Mouse (Mus musculus) MEL (cell line): ENCODE results near the gene Phgdh. TPM values are rescaled to one million over a fixed set of nuclear protein-coding genes. Genes with fewer than 3 reads are reported as not detected.
A peak's percentile ranks its signal among the peaks of the same experiment; 100 is the strongest.

ENCODE experiments used
- DNase-seq: peaks from one replicate; pipeline ENCODE4 v3.0.0; 2011; ENCODE audit warnings: low read depth, low spot score
- H3K27ac ChIP-seq: 2 replicates; pipeline ENCODE4 v1.5.1; 2012; ENCODE audit warnings: low read depth, mild to moderate bottlenecking, control low read depth, low read length, moderate library complexity; ENCODE audit not compliant: control insufficient read depth
- H3K27me3 ChIP-seq, 2 experiments: fragments of 150-350 bp in 1 of 2; sonication (generic) in 1 of 2; 2 replicates each; pipeline ENCODE4 v1.6.1; 2012; ENCODE audit warnings: low read length in 2 of 2, mild to moderate bottlenecking in 2 of 2, improper control_type of control experiment in 1 of 2, moderate library complexity in 1 of 2; ENCODE audit not compliant: insufficient read depth in 2 of 2, control insufficient read depth in 1 of 2
- H3K36me3 ChIP-seq, 2 experiments: 2 replicates each; pipeline ENCODE4 v1.6.1; 2012 to 2014; ENCODE audit warnings: low read length in 2 of 2, improper control_type of control experiment in 1 of 2, inconsistent platforms in 1 of 2, mild to moderate bottlenecking in 1 of 2; ENCODE audit not compliant: insufficient read depth in 2 of 2, control insufficient read depth in 1 of 2
- H3K4me1 ChIP-seq, 2 experiments: fragments of 150-350 bp in 1 of 2; sonication (generic) in 1 of 2; 2 replicates each; pipeline ENCODE4 v1.6.1; 2012; ENCODE audit warnings: low read length in 2 of 2, improper control_type of control experiment in 1 of 2, mild to moderate bottlenecking in 1 of 2; ENCODE audit not compliant: insufficient read depth in 2 of 2, control insufficient read depth in 1 of 2
- H3K4me3 ChIP-seq, 2 experiments: fragments of 150-350 bp in 1 of 2; sonication (generic) in 1 of 2; 2 replicates each; pipeline ENCODE4 v1.5.1; 2012; ENCODE audit warnings: low read depth in 2 of 2, low read length in 2 of 2, mild to moderate bottlenecking in 2 of 2, moderate library complexity in 2 of 2, control low read depth in 1 of 2, improper control_type of control experiment in 1 of 2; ENCODE audit not compliant: control insufficient read depth in 1 of 2, insufficient read depth in 1 of 2
- H3K79me2 ChIP-seq: 2 replicates; pipeline ENCODE4 v1.6.1; 2012; ENCODE audit warnings: mild to moderate bottlenecking, low read length, moderate library complexity; ENCODE audit not compliant: control insufficient read depth, poor library complexity, insufficient read depth
- H3K9ac ChIP-seq: 2 replicates; pipeline ENCODE4 v1.6.1; 2012; ENCODE audit warnings: low read depth, mild to moderate bottlenecking, control low read depth, low read length, moderate library complexity; ENCODE audit not compliant: control insufficient read depth, poor library complexity, severe bottlenecking
- H3K9me3 ChIP-seq: fragments of 150-350 bp; sonication (generic); replicated peaks from 2 replicates; pipeline ENCODE4 v1.6.1; 2012; ENCODE audit warnings: mild to moderate bottlenecking, low read length, improper control_type of control experiment, moderate library complexity; ENCODE audit not compliant: insufficient read depth
- BHLHE40 ChIP-seq: IDR thresholded peaks from 2 replicates; pipeline ENCODE4 v1.6.1; 2012; ENCODE audit warnings: low read depth, mild to moderate bottlenecking, inconsistent platforms, low read length, improper control_type of control experiment, borderline replicate concordance
- CHD1 ChIP-seq: IDR thresholded peaks from 2 replicates; pipeline ENCODE4 v1.6.1; 2012; ENCODE audit warnings: low read depth, mild to moderate bottlenecking, inconsistent platforms, low read length, improper control_type of control experiment
- CHD2 ChIP-seq: IDR thresholded peaks from 2 replicates; pipeline ENCODE4 v1.6.1; 2011; ENCODE audit warnings: low read length, improper control_type of control experiment
- CTCF ChIP-seq, 3 experiments: IDR thresholded peaks in 2 of 3; conservative IDR thresholded peaks in 1 of 3; 2 replicates each; pipeline ENCODE4 v1.5.1; 2011 to 2012; ENCODE audit warnings: low read length in 3 of 3, low read depth in 2 of 3, mild to moderate bottlenecking in 2 of 3, improper control_type of control experiment in 1 of 3, inconsistent platforms in 1 of 3, mixed read lengths in 1 of 3, moderate library complexity in 1 of 3; ENCODE audit not compliant: control insufficient read depth in 1 of 3, insufficient read depth in 1 of 3, poor library complexity in 1 of 3, severe bottlenecking in 1 of 3
- EP300 ChIP-seq, 2 experiments: IDR thresholded peaks; 2 replicates each; pipeline ENCODE4 v1.6.1; 2011; ENCODE audit warnings: improper control_type of control experiment in 2 of 2, low read length in 2 of 2, low read depth in 1 of 2, mild to moderate bottlenecking in 1 of 2
- ETS1 ChIP-seq: IDR thresholded peaks from 2 replicates; pipeline ENCODE4 v1.6.1; 2012; ENCODE audit warnings: low read depth, mild to moderate bottlenecking, inconsistent platforms, low read length, improper control_type of control experiment, moderate library complexity
- GABPA ChIP-seq: IDR thresholded peaks from 2 replicates; pipeline ENCODE4 v1.6.1; 2012; ENCODE audit warnings: low read depth, mild to moderate bottlenecking, inconsistent platforms, low read length, improper control_type of control experiment, moderate library complexity
- GATA1 ChIP-seq: IDR thresholded peaks from 2 replicates; pipeline ENCODE4 v1.6.1; 2011; ENCODE audit warnings: low read depth, low read length, improper control_type of control experiment
- HCFC1 ChIP-seq: IDR thresholded peaks from 2 replicates; pipeline ENCODE4 v1.6.1; 2012; ENCODE audit warnings: low read depth, mild to moderate bottlenecking, inconsistent platforms, low read length, improper control_type of control experiment, moderate library complexity
- JUND ChIP-seq: IDR thresholded peaks from 2 replicates; pipeline ENCODE4 v1.6.1; 2011; ENCODE audit warnings: low read depth, mild to moderate bottlenecking, improper control_type of control experiment, low read length
- KAT2A ChIP-seq: conservative IDR thresholded peaks from 2 replicates; pipeline ENCODE4 v1.6.1; 2012; ENCODE audit warnings: low read depth, low read length, improper control_type of control experiment, inconsistent platforms
- MAFK ChIP-seq: IDR thresholded peaks from 2 replicates; pipeline ENCODE4 v1.6.1; 2011; ENCODE audit warnings: low read depth, mild to moderate bottlenecking, low read length, improper control_type of control experiment, borderline replicate concordance
- MAX ChIP-seq: IDR thresholded peaks from 2 replicates; pipeline ENCODE4 v1.6.1; 2011; ENCODE audit warnings: low read length, improper control_type of control experiment
- MAZ ChIP-seq: IDR thresholded peaks from 2 replicates; pipeline ENCODE4 v1.6.1; 2012; ENCODE audit warnings: low read depth, mild to moderate bottlenecking, inconsistent platforms, low read length, improper control_type of control experiment
- MEF2A ChIP-seq: IDR thresholded peaks from 2 replicates; pipeline ENCODE4 v1.6.1; 2014; ENCODE audit warnings: low read depth, mild to moderate bottlenecking, inconsistent platforms, low read length, improper control_type of control experiment; ENCODE audit not compliant: poor library complexity, insufficient replicate concordance, severe bottlenecking; ENCODE audit errors: extremely low read depth
- MXI1 ChIP-seq: IDR thresholded peaks from 2 replicates; pipeline ENCODE4 v1.6.1; 2011; ENCODE audit warnings: mild to moderate bottlenecking, low read depth, low read length, improper control_type of control experiment
- MYB ChIP-seq: IDR thresholded peaks from 2 replicates; pipeline ENCODE4 v1.6.1; 2011; ENCODE audit warnings: mild to moderate bottlenecking, low read depth, low read length, improper control_type of control experiment
- MYC ChIP-seq: IDR thresholded peaks from 2 replicates; pipeline ENCODE4 v1.6.1; 2011; ENCODE audit warnings: low read depth, mild to moderate bottlenecking, low read length, improper control_type of control experiment, moderate library complexity
- NELFE ChIP-seq: IDR thresholded peaks from 2 replicates; pipeline ENCODE4 v1.6.1; 2011; ENCODE audit warnings: low read depth, low read length, improper control_type of control experiment
- NRF1 ChIP-seq: IDR thresholded peaks from 2 replicates; pipeline ENCODE4 v1.6.1; 2014; ENCODE audit warnings: low read depth, mild to moderate bottlenecking, inconsistent platforms, low read length, improper control_type of control experiment, moderate library complexity; ENCODE audit not compliant: poor library complexity, insufficient read depth, severe bottlenecking
- POLR2A ChIP-seq, 2 experiments: IDR thresholded peaks; 2 replicates each; pipeline ENCODE4 v1.6.1; 2011 to 2012; ENCODE audit warnings: low read length in 2 of 2, mild to moderate bottlenecking in 2 of 2, control low read depth in 1 of 2, improper control_type of control experiment in 1 of 2, low read depth in 1 of 2, moderate library complexity in 1 of 2; ENCODE audit not compliant: control insufficient read depth in 1 of 2, insufficient read depth in 1 of 2, poor library complexity in 1 of 2
- POLR2AphosphoS2 ChIP-seq: IDR thresholded peaks from 2 replicates; pipeline ENCODE4 v1.6.1; 2011; ENCODE audit warnings: low read length, improper control_type of control experiment
- POLR2AphosphoS5 ChIP-seq: IDR thresholded peaks from 2 replicates; pipeline ENCODE4 v1.6.1; 2012; ENCODE audit warnings: low read depth, borderline replicate concordance, mild to moderate bottlenecking, inconsistent platforms, low read length, moderate library complexity, mixed read lengths
- RAD21 ChIP-seq: IDR thresholded peaks from 2 replicates; pipeline ENCODE4 v1.6.1; 2011; ENCODE audit warnings: mild to moderate bottlenecking, low read depth, low read length, improper control_type of control experiment
- RCOR1 ChIP-seq: IDR thresholded peaks from 2 replicates; pipeline ENCODE4 v1.6.1; 2012; ENCODE audit warnings: low read depth, mild to moderate bottlenecking, inconsistent platforms, low read length, improper control_type of control experiment
- SIN3A ChIP-seq: IDR thresholded peaks from 2 replicates; pipeline ENCODE4 v1.6.1; 2012; ENCODE audit warnings: low read length, improper control_type of control experiment, inconsistent platforms
- SMC3 ChIP-seq: IDR thresholded peaks from 2 replicates; pipeline ENCODE4 v1.6.1; 2011; ENCODE audit warnings: low read depth, low read length, improper control_type of control experiment
- TAL1 ChIP-seq: IDR thresholded peaks from 2 replicates; pipeline ENCODE4 v1.6.1; 2012; ENCODE audit warnings: mild to moderate bottlenecking, inconsistent platforms, low read length, moderate library complexity, mixed read lengths
- TBP ChIP-seq: IDR thresholded peaks from 2 replicates; pipeline ENCODE4 v1.8.0; 2011; ENCODE audit warnings: low read depth, low read length, improper control_type of control experiment
- TCF12 ChIP-seq: IDR thresholded peaks from 2 replicates; pipeline ENCODE4 v1.6.1; 2014; ENCODE audit warnings: low read depth, mild to moderate bottlenecking, inconsistent platforms, low read length, improper control_type of control experiment, moderate library complexity
- UBTF ChIP-seq: IDR thresholded peaks from 2 replicates; pipeline ENCODE4 v1.6.1; 2012; ENCODE audit warnings: low read depth, mild to moderate bottlenecking, inconsistent platforms, low read length, improper control_type of control experiment, moderate library complexity, borderline replicate concordance; ENCODE audit not compliant: insufficient read depth
- USF1 ChIP-seq: IDR thresholded peaks from 2 replicates; pipeline ENCODE4 v1.6.1; 2014; ENCODE audit warnings: low read depth, mild to moderate bottlenecking, inconsistent platforms, low read length, improper control_type of control experiment, moderate library complexity
- USF2 ChIP-seq, 2 experiments: IDR thresholded peaks; 2 replicates each; pipeline ENCODE4 v1.6.1; 2011 to 2012; ENCODE audit warnings: improper control_type of control experiment in 2 of 2, low read length in 2 of 2, borderline replicate concordance in 1 of 2, inconsistent platforms in 1 of 2, low read depth in 1 of 2, mild to moderate bottlenecking in 1 of 2; ENCODE audit not compliant: insufficient read depth in 1 of 2
- ZC3H11A ChIP-seq: IDR thresholded peaks from 2 replicates; pipeline ENCODE4 v1.6.1; 2012; ENCODE audit warnings: low read depth, mild to moderate bottlenecking, inconsistent platforms, low read length, improper control_type of control experiment
- ZKSCAN1 ChIP-seq: IDR thresholded peaks from 2 replicates; pipeline ENCODE4 v1.6.1; 2012; ENCODE audit warnings: low read depth, mild to moderate bottlenecking, inconsistent platforms, low read length, improper control_type of control experiment, moderate library complexity
- ZMIZ1 ChIP-seq: IDR thresholded peaks from 2 replicates; pipeline ENCODE4 v1.6.1; 2012; ENCODE audit warnings: low read depth, mild to moderate bottlenecking, inconsistent platforms, low read length, improper control_type of control experiment, moderate library complexity
- ZNF384 ChIP-seq: IDR thresholded peaks from 2 replicates; pipeline ENCODE4 v1.6.1; 2012; ENCODE audit warnings: low read depth, mild to moderate bottlenecking, inconsistent platforms, low read length, improper control_type of control experiment
- polyA plus RNA-seq, 2 experiments: library from polyadenylated mRNA; stranded (reverse) in 1 of 2; unstranded in 1 of 2; fragments of >175 nt in 1 of 2; fragments of >200 nt in 1 of 2; gene quantifications; 2 replicates each; pipeline versions ENCODE4 v1.2.1 to v1.2.4; 2012; ENCODE audit warnings: low replicate concordance in 2 of 2, low read depth in 1 of 2; ENCODE audit not compliant: insufficient read length in 2 of 2, insufficient read depth in 1 of 2, missing spikeins in 1 of 2
- total RNA-seq: library from RNA; depleted of rRNA; stranded (reverse); fragments of 300-350 nt; gene quantifications from 2 replicates; pipeline ENCODE4 v1.2.3, GENCODE M21; 2012

Gene Phgdh
- total and polyA plus RNA-seq, 3 experiments: 247 to 303 TPM; not detected in 1

- Histone ChIP-seq H3K9ac (peak overlapping the region; percentile 80), H3K9me3 (no peaks in the 10 kb centered on the region), H3K27ac (peak overlapping the region; percentile 73), H3K36me3 (peaks cover 0 to 42% of the 10 kb centered on the region in 2 experiments; a peak in 3 of 4 replicates), H3K79me2 (peaks cover 40% of the 10 kb centered on the region), H3K4me1 (peaks cover 14 to 54% of the 10 kb centered on the region in 2 experiments), H3K4me3 (peak overlapping the region; percentile 96 to 97), H3K27me3 (no peaks in the 10 kb centered on the region)
- DNase-seq: peak; percentile 83
- TF ChIP-seq USF2 (IDR thresholded peaks at IDR 0.05; ENCODE audit: borderline replicate concordance in 1 of 2, insufficient read depth in 1 of 2, low read depth in 1 of 2, low read length in 2 of 2): no peak
- no peak for TF ChIP-seq POLR2AphosphoS5
- peak; percentile 41; the same call in 1 of the 2 replicates for TF ChIP-seq KAT2A
- peak; percentile 62; the same call in 1 of the 2 replicates for TF ChIP-seq HCFC1
- TF ChIP-seq ZKSCAN1: no peak
- no peak for TF ChIP-seq CTCF (IDR thresholded peaks at IDR 0.05 in 2 of 3, conservative IDR thresholded peaks at IDR 0.05 in 1 of 3; ENCODE audit: control insufficient read depth in 1 of 3, insufficient read depth in 1 of 3, low read depth in 2 of 3, low read length in 3 of 3, poor library complexity in 1 of 3, severe bottlenecking in 1 of 3)
- TF ChIP-seq BHLHE40: peak; percentile 82; the same call in 1 of the 2 replicates
- TF ChIP-seq MYB: no peak
- peak; percentile 99 for TF ChIP-seq MXI1
- peak; percentile 37; the same call in 1 of the 2 replicates for TF ChIP-seq TBP
- TF ChIP-seq POLR2A (IDR thresholded peaks at IDR 0.05; ENCODE audit: control insufficient read depth in 1 of 2, insufficient read depth in 1 of 2, low read depth in 1 of 2, low read length in 2 of 2, poor library complexity in 1 of 2): peak in 1 of 2 experiments; percentile 42; a peak in 1 of 4 replicates
- peak; percentile 49; the same call in 1 of the 2 replicates for TF ChIP-seq POLR2AphosphoS2
- TF ChIP-seq USF1: peak; percentile 77
- TF ChIP-seq ETS1: peak; percentile 85
- TF ChIP-seq CHD2: peak; percentile 50
- no peak for TF ChIP-seq SMC3
- TF ChIP-seq NRF1: no peak
- no peak for TF ChIP-seq ZC3H11A
- no peak; a peak in 1 of 4 replicates for TF ChIP-seq EP300 (IDR thresholded peaks at IDR 0.05; ENCODE audit: low read depth in 1 of 2, low read length in 2 of 2)
- TF ChIP-seq GABPA: no peak
- TF ChIP-seq MAZ: peak; percentile 45; the same call in 1 of the 2 replicates
- TF ChIP-seq RCOR1: no peak
- TF ChIP-seq ZMIZ1: no peak
- peak; percentile 54 for TF ChIP-seq TCF12
- 0 out of 2 replicates have a peak, but pooled peaks have one; percentile 6 for TF ChIP-seq GATA1
- no peak for TF ChIP-seq TAL1
- TF ChIP-seq MAX: peak; percentile 98
- TF ChIP-seq MAFK: no peak
- TF ChIP-seq MEF2A: no peak
- no peak for TF ChIP-seq ZNF384
- peak; percentile 97 for TF ChIP-seq SIN3A
- no peak for TF ChIP-seq UBTF
- no peak for TF ChIP-seq RAD21
- TF ChIP-seq CHD1: no peak
- TF ChIP-seq MYC: peak; percentile 99
- TF ChIP-seq JUND: no peak
- TF ChIP-seq NELFE: peak; percentile 23
Observed at GRCm38 (mm10) chr3:98338584-98339041, 1.2 kb downstream of the Phgdh start.
